Mouse (Mus musculus) urinary bladder, adult 2 months (tissue): Measurements from ENCODE around the gene Bend5. TPM values are rescaled to one million over a fixed set of nuclear protein-coding genes. Genes with fewer than 3 reads are reported as not detected.

Experiments used
- DNase-seq: peaks from one replicate; pipeline ENCODE4 v3.0.0; 2022; ENCODE audit warnings: low spot score
- polyA plus RNA-seq: library from polyadenylated mRNA; depleted of rRNA; stranded (reverse); fragments of >200 nt; gene quantifications from 2 replicates; pipeline ENCODE4 v1.2.3, GENCODE M21; 2012

Gene Bend5
- polyA plus RNA-seq, 1 experiment, result 16.5 TPM

- DNase-seq, result no peak
These were observed 27.8 kb downstream of the Bend5 start for GRCm38 (mm10) chr4:111442435-111443238.

- no peak for DNase-seq
These were observed 29.3 kb downstream of the Bend5 start for GRCm38 (mm10) chr4:111443906-111444615.

GRCm38 (mm10) chr4:111444616-111445160, 29.9 kb downstream of the Bend5 start:
- no peak for DNase-seq

- no peak for DNase-seq
These were observed 33.1 kb downstream of the Bend5 start for GRCm38 (mm10) chr4:111447918-111448317.

- DNase-seq, result no peak
These were observed 33.8 kb downstream of the Bend5 start for GRCm38 (mm10) chr4:111448586-111448985.

GRCm38 (mm10) chr4:111449442-111450199, 34.8 kb downstream of the Bend5 start:
- DNase-seq, result no peak

- DNase-seq, result no peak
These were observed 36.6 kb downstream of the Bend5 start for GRCm38 (mm10) chr4:111451283-111451918.

- DNase-seq, result no peak
These were observed 37.4 kb downstream of the Bend5 start for GRCm38 (mm10) chr4:111452192-111452591.

GRCm38 (mm10) chr4:111453275-111453674, 38.5 kb downstream of the Bend5 start:
- no peak for DNase-seq

GRCm38 (mm10) chr4:111455621-111456020, 40.8 kb downstream of the Bend5 start:
- no peak for DNase-seq

- DNase-seq, result no peak
These were observed 42.8 kb downstream of the Bend5 start for GRCm38 (mm10) chr4:111457568-111457967.

- no peak for DNase-seq
These were observed 52.5 kb downstream of the Bend5 start for GRCm38 (mm10) chr4:111467293-111467773.

- DNase-seq, result no peak
These were observed 53.0 kb downstream of the Bend5 start for GRCm38 (mm10) chr4:111467796-111468195.

- DNase-seq, result no peak
These were observed 55.0 kb downstream of the Bend5 start for GRCm38 (mm10) chr4:111469847-111470246.

GRCm38 (mm10) chr4:111471726-111472125, 56.9 kb downstream of the Bend5 start:
- no peak for DNase-seq

- no peak for DNase-seq
These were observed 57.7 kb downstream of the Bend5 start for GRCm38 (mm10) chr4:111472511-111472910.

- no peak for DNase-seq
These were observed 58.2 kb downstream of the Bend5 start for GRCm38 (mm10) chr4:111473014-111473413.

GRCm38 (mm10) chr4:111475374-111475971, 60.7 kb downstream of the Bend5 start:
- DNase-seq, result no peak

GRCm38 (mm10) chr4:111477507-111477906, 62.7 kb downstream of the Bend5 start:
- no peak for DNase-seq

GRCm38 (mm10) chr4:111483499-111483898, 68.7 kb downstream of the Bend5 start:
- no peak for DNase-seq

- DNase-seq, result no peak
These were observed 70.4 kb downstream of the Bend5 start for GRCm38 (mm10) chr4:111485189-111485588.
